Mouse (Mus musculus) skeletal muscle tissue, adult 2 months (tissue): ENCODE measurements around the gene Fscn2.
"Not testable (repeated sequence)": the region's sequence is repeated elsewhere in the genome, so short reads cannot be mapped to it uniquely, and the experiment has no call there.

Experiments
- DNase-seq: peaks from one replicate; pipeline ENCODE4 v3.0.0-alpha.2; 2012; ENCODE audit warnings: low read depth, low spot score

Gene Fscn2

DNA sequence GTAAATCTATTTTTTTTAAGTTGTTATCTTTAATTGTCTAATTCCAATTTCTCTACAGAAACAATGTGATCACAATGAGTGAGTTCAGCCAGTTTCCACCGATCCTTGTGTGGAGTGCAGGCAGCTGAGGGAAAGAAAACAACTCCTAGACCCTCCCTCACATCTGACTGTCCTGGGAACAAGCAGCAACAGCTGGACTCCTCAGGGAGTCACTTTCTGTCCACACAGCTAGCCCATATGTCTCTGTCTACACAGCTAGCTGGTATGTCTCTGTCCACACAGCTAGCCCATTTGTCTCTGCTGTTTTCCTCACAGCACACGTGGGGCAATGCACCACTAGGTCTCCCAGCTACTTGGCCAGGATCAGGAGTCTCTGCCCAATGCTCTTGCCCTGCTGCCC lies 36.3 kb downstream of the Fscn2 start:
- no peak for DNase-seq

DNA sequence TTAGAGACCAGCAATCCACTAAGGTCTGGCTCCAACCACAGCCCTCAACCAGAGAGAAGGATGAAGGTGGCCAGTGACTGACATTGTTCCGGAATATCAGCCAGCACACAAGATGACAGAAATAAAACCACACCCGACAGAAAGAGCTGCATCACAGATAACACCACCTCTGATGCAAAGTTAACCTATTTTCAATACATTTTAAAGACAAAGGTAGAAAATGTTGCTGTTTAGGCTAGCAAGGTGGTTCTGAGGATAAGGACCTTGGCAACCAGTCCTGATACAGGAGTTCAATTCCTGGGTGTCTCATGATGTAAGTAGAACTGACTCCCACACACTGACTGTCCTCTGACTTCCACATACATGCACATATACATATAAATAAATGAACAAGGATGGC lies 38.0 kb downstream of the Fscn2 start:
- no peak for DNase-seq

DNA sequence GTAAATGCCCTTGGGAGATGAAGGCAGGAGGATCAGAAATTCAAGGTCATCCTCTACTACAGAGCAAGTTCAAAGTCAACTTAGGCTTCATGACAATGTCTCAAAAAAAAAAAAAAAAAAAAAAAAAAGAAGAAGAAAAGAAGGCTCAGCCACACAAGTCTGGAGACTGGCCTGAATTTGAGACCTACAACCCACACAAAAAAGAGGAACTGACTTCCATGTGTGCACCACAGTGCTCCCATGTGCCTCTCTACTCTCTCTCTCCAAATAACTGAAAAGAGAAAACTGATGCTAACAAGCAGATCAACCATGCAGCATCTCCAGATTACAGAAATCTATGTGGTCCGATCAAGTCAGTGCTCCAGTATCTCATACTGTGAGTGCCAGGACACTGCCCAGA lies 43.5 kb downstream of the Fscn2 start:
- no peak for DNase-seq

DNA sequence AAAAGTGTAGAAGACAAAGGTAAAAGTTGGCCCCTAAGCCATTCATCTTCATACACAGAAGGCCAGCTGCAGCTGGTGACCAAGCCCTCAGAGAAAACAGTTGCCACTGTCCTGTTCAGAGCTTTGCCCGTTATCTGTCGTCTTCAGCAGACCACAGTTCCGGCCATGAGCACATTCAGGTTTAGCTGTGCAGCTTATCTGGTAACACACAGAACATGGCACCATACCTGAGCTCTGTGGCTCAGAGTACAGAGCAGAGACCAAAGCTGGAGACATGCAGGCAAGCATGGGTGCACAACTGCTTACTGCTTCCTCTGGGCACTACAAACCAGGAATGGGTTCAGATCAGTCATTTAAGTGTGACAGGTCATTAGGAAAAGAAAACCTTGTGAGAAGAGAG lies 44.5 kb downstream of the Fscn2 start:
- DNase-seq: no peak

DNA sequence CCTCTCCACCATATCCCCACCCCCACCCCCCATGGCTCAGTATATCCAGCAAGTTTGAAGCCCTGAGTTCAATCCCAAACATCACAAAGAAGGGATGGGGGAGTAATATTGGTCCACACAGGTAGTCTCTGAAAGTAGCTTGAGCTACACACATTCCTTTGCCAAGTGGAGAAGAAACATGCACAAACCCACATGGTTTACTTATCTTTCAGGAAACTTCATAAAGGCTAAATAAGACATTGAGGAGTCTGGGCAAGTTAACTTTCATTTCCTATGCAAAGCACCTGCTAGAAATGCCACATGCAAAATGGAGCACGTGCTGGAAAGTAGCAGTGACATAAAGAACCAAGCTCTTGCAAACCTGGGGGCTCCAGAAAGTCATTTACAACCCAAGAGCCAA lies 45.1 kb downstream of the Fscn2 start:
- DNase-seq: no peak

DNA sequence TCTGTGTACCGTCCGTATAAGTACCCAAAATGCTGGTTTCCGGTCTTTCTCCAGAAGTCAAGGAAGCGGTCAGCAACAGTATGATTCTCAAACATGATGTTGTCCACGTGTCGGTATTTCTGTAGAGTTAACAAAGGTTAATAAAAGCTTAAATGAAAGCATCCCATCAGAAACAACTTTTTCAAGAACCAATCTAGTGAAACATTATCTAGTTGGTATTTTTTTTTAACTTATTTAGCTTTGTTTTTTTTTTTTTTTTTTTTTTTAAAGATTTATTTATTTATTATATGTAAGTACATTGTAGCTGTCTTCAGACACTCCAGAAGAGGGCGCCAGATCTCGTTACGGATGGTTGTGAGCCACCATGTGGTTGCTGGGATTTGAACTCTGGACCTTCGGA lies 52.3 kb downstream of the Fscn2 start:
- DNase-seq: not testable (repeated sequence)
